Mouse (Mus musculus) kidney, postnatal 0 days (tissue): ENCODE measurements at regions not wholly inside any gene's neighbourhood (a gene's known extent, or its start where the extent isn't known, plus 50 kb on each side); places are given as distances from the start of the nearest gene placed in this dataset.

ENCODE experiments used
- ATAC-seq: fragments of 200-750 bp; cut with Nextera tagmentation; replicated peaks from 2 replicates; pipeline ENCODE4 v1.8.0; 2017; ENCODE audit warnings: low read depth, moderate number of reproducible peaks, moderate TSS enrichment, moderate library complexity; ENCODE audit not compliant: low FRiP score
- DNase-seq: peaks from one replicate; pipeline ENCODE4 v3.0.0-alpha.2; 2016; ENCODE audit warnings: low spot score
- H3K27ac ChIP-seq: fragments of 300-500 bp; sonication (generic); 2 replicates; pipeline ENCODE4 v1.5.1; 2014; ENCODE audit warnings: mild to moderate bottlenecking
- H3K27me3 ChIP-seq: fragments of 300-500 bp; sonication (generic); 2 replicates; pipeline ENCODE4 v1.6.1; 2014; ENCODE audit warnings: low read length, mixed read lengths; ENCODE audit not compliant: insufficient read depth
- H3K36me3 ChIP-seq: fragments of 300-500 bp; sonication (generic); 2 replicates; pipeline ENCODE4 v1.6.1; 2014; ENCODE audit warnings: low read length, mixed read lengths; ENCODE audit not compliant: insufficient read depth
- H3K4me1 ChIP-seq: fragments of 300-500 bp; sonication (generic); replicated peaks from 2 replicates; pipeline ENCODE4 v1.6.1; 2014; ENCODE audit warnings: antibody characterized with exemption, low read length, mixed read lengths; ENCODE audit not compliant: insufficient read depth
- H3K4me2 ChIP-seq: fragments of 300-500 bp; sonication (generic); 2 replicates; pipeline ENCODE4 v1.6.1; 2014; ENCODE audit warnings: mild to moderate bottlenecking, low read length, moderate library complexity, mixed read lengths
- H3K4me3 ChIP-seq: fragments of 300-500 bp; sonication (generic); replicated peaks from 2 replicates; pipeline ENCODE4 v1.5.1; 2014; ENCODE audit warnings: low read depth, low read length
- H3K9ac ChIP-seq: fragments of 300-500 bp; sonication (generic); 2 replicates; pipeline ENCODE4 v1.6.1; 2014; ENCODE audit warnings: low read depth, low read length
- H3K9me3 ChIP-seq: fragments of 300-500 bp; sonication (generic); replicated peaks from 2 replicates; pipeline ENCODE4 v1.6.1; 2016; ENCODE audit warnings: low read length, inconsistent platforms, mixed read lengths
- CTCF ChIP-seq: IDR thresholded peaks from 2 replicates; pipeline ENCODE4 v1.5.1; 2016; ENCODE audit warnings: antibody characterized with exemption, low read depth, mild to moderate bottlenecking, moderate library complexity
- WGBS: fragments of 180-500 bp; shearing (Covaris S2); extraction: QIAGEN DNeasy Blood & Tissue Kit; methylation state at CpG from one replicate; pipeline ENCODE4 v1.1.7; 2014; 5-methylcytosine and 5-hydroxymethylcytosine counted together

DNA sequence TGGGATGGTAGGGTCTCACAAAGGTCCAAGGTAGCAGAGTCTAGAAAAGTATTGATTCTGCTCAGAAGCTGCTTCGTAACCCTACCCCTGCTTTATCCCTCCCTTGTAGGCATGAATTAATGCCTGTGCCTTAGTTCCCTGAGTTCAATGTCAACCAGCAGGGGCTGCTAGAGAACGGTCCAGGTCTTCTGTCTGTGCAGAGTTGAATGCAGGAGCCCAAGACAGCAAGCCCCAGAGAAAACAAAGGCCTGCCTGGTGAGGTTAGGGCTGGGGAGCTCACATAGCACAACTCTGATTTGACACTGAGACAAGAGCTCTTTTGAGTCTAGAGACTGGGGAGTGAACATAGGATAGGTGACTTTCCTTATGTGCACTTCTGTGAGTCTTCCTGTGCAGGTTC lies 56.6 kb downstream of the Olig3 start:
- no peaks in the 10 kb centered on the region for H3K9me3 ChIP-seq
- no peak overlapping the region for H3K9ac ChIP-seq
- H3K36me3 ChIP-seq: no peaks in the 10 kb centered on the region
- 50% methylated on average over 2 of the region's 2 CpGs for whole genome bisulfite sequencing
- H3K27ac ChIP-seq: no peak overlapping the region
- H3K4me2 ChIP-seq: no peak overlapping the region
- DNase-seq (peak; percentile 27), ATAC-seq (no peak)
- no peaks in the 10 kb centered on the region for H3K4me1 ChIP-seq
- no peaks in the 10 kb centered on the region for H3K27me3 ChIP-seq
- peak; percentile 62 for TF ChIP-seq CTCF
- H3K4me3 ChIP-seq: no peak overlapping the region

- no peak overlapping the region for H3K9ac ChIP-seq
- no peaks in the 10 kb centered on the region for H3K4me1 ChIP-seq
- H3K36me3 ChIP-seq: no peaks in the 10 kb centered on the region
- no peak overlapping the region for H3K4me3 ChIP-seq
- DNase-seq (no peak), ATAC-seq (no peak)
- no peaks in the 10 kb centered on the region for H3K9me3 ChIP-seq
- H3K4me2 ChIP-seq: no peak overlapping the region
- 24% methylated on average over 5 of the region's 5 CpGs for WGBS
- H3K27me3 ChIP-seq: no peaks in the 10 kb centered on the region
- no peak overlapping the region for H3K27ac ChIP-seq
- no peak for TF ChIP-seq CTCF
Observed at GRCm38 (mm10) chr10:19413935-19414334, 57.6 kb downstream of the Olig3 start.

GRCm38 (mm10) chr10:19414834-19415233 lies 58.5 kb downstream of the Olig3 start:
- H3K4me1 ChIP-seq: no peaks in the 10 kb centered on the region
- H3K27me3 ChIP-seq: no peaks in the 10 kb centered on the region
- ATAC-seq: no peak
- H3K27ac ChIP-seq: no peak overlapping the region
- H3K9ac ChIP-seq: no peak overlapping the region
- TF ChIP-seq CTCF: no peak
- H3K36me3 ChIP-seq: no peaks in the 10 kb centered on the region
- no peak for DNase-seq
- WGBS: 27% methylated on average over 5 of the region's 5 CpGs
- no peaks in the 10 kb centered on the region for H3K9me3 ChIP-seq
- H3K4me3 ChIP-seq: no peak overlapping the region
- no peak overlapping the region for H3K4me2 ChIP-seq

DNA sequence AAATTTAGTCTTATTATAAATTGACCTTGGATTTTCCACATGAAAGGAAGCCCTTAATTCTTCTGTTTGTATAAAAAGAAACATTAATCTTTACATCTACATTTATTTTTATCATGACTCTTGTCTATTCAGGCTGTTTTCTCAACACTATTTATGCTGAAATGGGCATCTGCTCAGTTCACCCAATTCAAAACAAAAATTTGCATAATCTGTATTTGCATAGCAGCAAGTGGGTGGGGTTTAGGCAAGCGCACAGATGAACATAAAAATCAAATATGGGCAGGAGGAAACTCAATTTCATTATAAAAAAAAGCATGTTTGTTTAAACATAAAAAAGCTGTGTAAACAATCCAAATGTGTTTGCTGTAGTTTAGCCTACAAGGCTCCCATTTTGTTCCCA lies 67.7 kb downstream of the Olig3 start:
- H3K36me3 ChIP-seq: no peaks in the 10 kb centered on the region
- TF ChIP-seq CTCF: no peak
- no peak overlapping the region for H3K4me3 ChIP-seq
- H3K27me3 ChIP-seq: no peaks in the 10 kb centered on the region
- H3K27ac ChIP-seq: no peak overlapping the region
- no peaks in the 10 kb centered on the region for H3K4me1 ChIP-seq
- no peak overlapping the region for H3K9ac ChIP-seq
- 71% methylated on average over 1 of the region's 1 CpGs for WGBS
- DNase-seq (no peak), ATAC-seq (no peak)
- H3K9me3 ChIP-seq: no peaks in the 10 kb centered on the region
- no peak overlapping the region for H3K4me2 ChIP-seq

DNA sequence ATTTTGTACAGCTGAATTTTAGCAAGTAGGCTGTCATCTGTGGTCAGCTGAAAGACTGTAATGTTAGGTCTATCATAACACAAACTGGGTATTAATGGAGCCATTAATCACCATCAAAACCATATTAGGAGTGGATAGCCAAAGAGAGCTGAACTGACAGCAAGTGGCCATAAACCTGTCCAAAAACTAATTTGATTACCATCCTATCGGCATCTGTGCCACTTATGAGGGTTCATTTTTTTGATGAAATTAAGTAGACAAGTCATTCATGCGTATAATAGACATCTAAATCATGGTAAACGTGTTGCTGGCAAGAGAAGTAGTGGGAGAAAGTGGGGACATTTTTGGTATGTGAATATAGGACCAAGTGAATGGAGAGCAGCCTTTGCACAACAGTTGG lies 68.6 kb downstream of the Olig3 start:
- DNase-seq (no peak), ATAC-seq (no peak)
- no peaks in the 10 kb centered on the region for H3K4me1 ChIP-seq
- WGBS: 53% methylated on average over 3 of the region's 3 CpGs
- no peak overlapping the region for H3K4me3 ChIP-seq
- no peak overlapping the region for H3K4me2 ChIP-seq
- no peak for TF ChIP-seq CTCF
- no peak overlapping the region for H3K27ac ChIP-seq
- no peaks in the 10 kb centered on the region for H3K9me3 ChIP-seq
- no peaks in the 10 kb centered on the region for H3K36me3 ChIP-seq
- no peaks in the 10 kb centered on the region for H3K27me3 ChIP-seq
- H3K9ac ChIP-seq: no peak overlapping the region

DNA sequence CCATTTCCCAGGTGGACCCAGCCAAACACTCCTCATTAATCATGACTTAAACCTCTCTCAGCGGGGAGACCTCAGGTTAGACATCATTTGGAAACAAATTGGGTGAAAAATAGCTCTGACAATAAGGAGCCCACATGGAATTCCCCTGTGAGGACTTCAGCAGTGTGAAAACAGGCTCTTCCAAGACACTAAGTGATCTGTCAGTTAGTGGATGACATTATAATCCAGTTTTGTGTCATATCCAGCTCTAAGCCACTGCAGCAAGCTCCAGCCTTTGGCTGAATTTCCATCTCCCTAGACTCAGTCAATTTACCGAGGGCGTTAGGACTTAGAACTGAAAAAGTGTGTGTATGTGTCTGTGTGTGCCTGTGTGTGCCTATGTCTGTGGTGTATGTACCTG lies 70.5 kb downstream of the Olig3 start:
- WGBS: 78% methylated on average over 3 of the region's 3 CpGs
- no peaks in the 10 kb centered on the region for H3K9me3 ChIP-seq
- H3K36me3 ChIP-seq: no peaks in the 10 kb centered on the region
- H3K4me2 ChIP-seq: no peak overlapping the region
- TF ChIP-seq CTCF: no peak
- H3K27ac ChIP-seq: no peak overlapping the region
- no peak overlapping the region for H3K9ac ChIP-seq
- DNase-seq (no peak), ATAC-seq (no peak)
- no peaks in the 10 kb centered on the region for H3K27me3 ChIP-seq
- no peak overlapping the region for H3K4me3 ChIP-seq
- H3K4me1 ChIP-seq: no peaks in the 10 kb centered on the region

- H3K4me2 ChIP-seq: no peak overlapping the region
- H3K4me1 ChIP-seq: no peaks in the 10 kb centered on the region
- H3K36me3 ChIP-seq: no peaks in the 10 kb centered on the region
- no peaks in the 10 kb centered on the region for H3K9me3 ChIP-seq
- no peak overlapping the region for H3K9ac ChIP-seq
- ATAC-seq (no peak), DNase-seq (no peak)
- H3K27me3 ChIP-seq: no peaks in the 10 kb centered on the region
- H3K4me3 ChIP-seq: no peak overlapping the region
- no peak for TF ChIP-seq CTCF
- WGBS: 88% methylated on average over 4 of the region's 4 CpGs
- no peak overlapping the region for H3K27ac ChIP-seq
Observed at GRCm38 (mm10) chr10:19432515-19432914, 76.2 kb downstream of the Olig3 start.
